Mouse (Mus musculus) G1E (cell line): ENCODE data around the gene Pld1. TPM values are rescaled to one million over a fixed set of nuclear protein-coding genes. Genes with fewer than 3 reads are reported as not detected.

Experiments used
- ATAC-seq: 2 replicates; pipeline ENCODE4 v1.8.0; 2016; ENCODE audit warnings: mild to moderate bottlenecking; ENCODE audit not compliant: insufficient number of reproducible peaks, poor library complexity, low FRiP score, severe bottlenecking; ENCODE audit errors: extremely low read depth
- DNase-seq: peaks from one replicate; pipeline ENCODE4 v3.0.0; 2012; ENCODE audit warnings: low spot score
- H3K27me3 ChIP-seq: 2 replicates; pipeline ENCODE4 v1.6.1; 2012; ENCODE audit warnings: mild to moderate bottlenecking, low read length, inconsistent platforms; ENCODE audit not compliant: insufficient read depth
- H3K36me3 ChIP-seq: replicated peaks from 2 replicates; pipeline ENCODE3; 2012; ENCODE audit warnings: mild to moderate bottlenecking, inconsistent platforms
- H3K4me1 ChIP-seq: 2 replicates; pipeline ENCODE4 v1.6.1; 2012; ENCODE audit warnings: low read depth, low read length, inconsistent platforms, mixed read lengths; ENCODE audit not compliant: insufficient read depth
- H3K4me3 ChIP-seq: 2 replicates; pipeline ENCODE4 v1.5.1; 2012; ENCODE audit warnings: low read depth, mild to moderate bottlenecking, inconsistent platforms, low read length, moderate library complexity, mixed read lengths
- H3K9me3 ChIP-seq: replicated peaks from 2 replicates; pipeline ENCODE4 v1.6.1; 2012; ENCODE audit warnings: inconsistent platforms
- CTCF ChIP-seq: IDR thresholded peaks from 2 replicates; pipeline ENCODE4 v1.5.1; 2012; ENCODE audit warnings: low read depth, low read length, inconsistent platforms, mixed read lengths
- GATA1 ChIP-seq: IDR thresholded peaks from 2 replicates; pipeline ENCODE4 v1.6.1; 2012; ENCODE audit warnings: borderline replicate concordance, low read length, inconsistent platforms, mixed read lengths
- GATA2 ChIP-seq: IDR thresholded peaks from 2 replicates; pipeline ENCODE4 v1.6.1; 2012; ENCODE audit warnings: low read depth, low read length, inconsistent platforms, borderline replicate concordance
- POLR2AphosphoS5 ChIP-seq: IDR thresholded peaks from 2 replicates; pipeline ENCODE4 v1.6.1; 2012; ENCODE audit warnings: low read depth, low read length, inconsistent platforms; ENCODE audit not compliant: insufficient replicate concordance
- TAL1 ChIP-seq: conservative IDR thresholded peaks from 2 replicates; pipeline ENCODE4 v1.6.1; 2012; ENCODE audit warnings: low read depth, low read length, inconsistent platforms, mixed read lengths
- polyA plus RNA-seq: library from polyadenylated mRNA; stranded (reverse); fragments of >175 nt; gene quantifications from 2 replicates; pipeline ENCODE4 v1.2.3, GENCODE M21; 2012
- total RNA-seq, 2 experiments: library from RNA; stranded (forward) in 1 of 2; stranded (reverse) in 1 of 2; fragments of 200-1000 nt in 1 of 2; fragments of >200 nt in 1 of 2; fragmentation: Nextera tagmentation in 1 of 2; gene quantifications; 2 replicates each; pipeline ENCODE4 v1.2.3; 2014 to 2017

Gene Pld1
- total RNA-seq (2014; fragmentation: Nextera tagmentation): 0.38 TPM in 1 of 2 replicates, not detected in the other
- total RNA-seq (2017): 0.41 and 0.82 TPM in 2 replicates
- not detected in 2 replicates for polyA plus RNA-seq

DNA sequence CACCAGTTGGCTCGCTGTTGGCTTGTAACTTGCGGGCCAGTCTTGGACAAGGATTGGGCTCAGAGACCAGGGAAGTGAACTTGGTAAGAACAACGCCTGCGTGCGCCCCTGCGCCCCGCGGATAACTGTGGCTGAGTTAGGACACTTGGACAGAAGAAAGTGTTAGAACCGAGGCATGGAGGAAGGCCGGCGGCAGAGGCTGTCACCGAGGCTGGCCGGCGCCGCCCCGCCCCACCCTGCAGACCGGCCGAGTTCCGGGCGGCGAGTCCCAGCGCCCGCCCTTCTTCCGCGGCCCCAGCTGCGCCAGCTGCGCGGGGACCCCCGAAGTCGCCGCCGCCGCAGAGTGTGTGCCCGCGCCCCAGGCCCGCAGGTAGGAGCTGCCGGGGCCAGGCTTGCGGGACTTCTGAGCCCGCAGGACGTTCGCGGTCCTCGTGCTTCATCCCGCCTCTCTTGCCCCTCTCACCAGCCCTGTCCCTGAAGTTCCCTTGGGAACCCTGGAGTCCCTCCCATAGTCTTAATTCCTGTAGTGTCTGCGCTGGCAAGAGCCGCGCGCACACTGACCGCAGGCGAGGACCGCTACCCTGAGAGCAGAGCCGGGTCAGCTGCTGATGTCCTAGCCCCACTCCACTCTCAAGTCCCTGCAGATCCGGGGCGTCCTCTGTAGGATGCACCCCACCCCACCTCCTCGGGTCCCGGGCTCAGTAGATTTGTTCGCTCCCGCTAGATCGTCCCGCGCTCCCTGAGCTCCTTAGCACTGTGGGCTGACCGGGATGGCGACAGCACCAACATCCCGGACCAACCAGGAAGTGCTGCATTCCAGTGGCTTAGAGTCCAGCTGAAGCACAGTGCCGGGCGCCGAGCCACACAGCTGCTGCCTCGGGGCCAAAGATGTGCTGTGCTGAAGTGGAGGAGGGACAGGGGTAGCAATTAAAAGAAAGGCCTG lies at the start of gene Pld1:
Pld1 (plus strand) TSS at position 315 of the 943 bp plus-strand sequence.
- no peak for DNase-seq
- H3K4me3 ChIP-seq: no peak within 1 kb of the TSS
- H3K9me3 ChIP-seq: no peaks in the 10 kb centered on the region
- ATAC-seq: no peak
- no peak for TF ChIP-seq CTCF
- TF ChIP-seq GATA1: no peak
- TF ChIP-seq TAL1: no peak
- TF ChIP-seq GATA2: no peak
- TF ChIP-seq POLR2AphosphoS5: no peak
- H3K4me1 ChIP-seq: no peaks in the 10 kb centered on the region
- peaks cover 3% of the 10 kb centered on the region; the same call in 1 of the 2 replicates for H3K27me3 ChIP-seq
- no peaks in the 10 kb centered on the region for H3K36me3 ChIP-seq

GRCm38 (mm10) chr3:27896318-27896892 lies 42.1 kb upstream of the Pld1 start, which contains the start of gene Tmem212:
Gene Tmem212, minus strand, starts transcription at chr3:27896368.
- no peaks in the 10 kb centered on the region; the same call in 1 of the 2 replicates for H3K27me3 ChIP-seq
- no peaks in the 10 kb centered on the region for H3K36me3 ChIP-seq
- ATAC-seq (no peak), DNase-seq (no peak)
- no peak for TF ChIP-seq TAL1
- no peak for TF ChIP-seq GATA2
- no peak for TF ChIP-seq GATA1
- TF ChIP-seq CTCF: no peak
- no peak for TF ChIP-seq POLR2AphosphoS5
- H3K4me3 ChIP-seq: no peak within 1 kb of the TSS
- no peaks in the 10 kb centered on the region for H3K4me1 ChIP-seq
- no peaks in the 10 kb centered on the region for H3K9me3 ChIP-seq

GRCm38 (mm10) chr3:27898178-27898577 lies 40.3 kb upstream of the Pld1 start:
- Histone ChIP-seq H3K4me3 (no peak overlapping the region), H3K27me3 (no peaks in the 10 kb centered on the region; the same call in 1 of the 2 replicates), H3K9me3 (no peaks in the 10 kb centered on the region), H3K36me3 (no peaks in the 10 kb centered on the region), H3K4me1 (no peaks in the 10 kb centered on the region)
- no peak for TF ChIP-seq POLR2AphosphoS5
- ATAC-seq (no peak), DNase-seq (no peak)

GRCm38 (mm10) chr3:27899012-27899726 lies 39.3 kb upstream of the Pld1 start:
- DNase-seq: no peak
- H3K27me3 ChIP-seq: no peaks in the 10 kb centered on the region; the same call in 1 of the 2 replicates

GRCm38 (mm10) chr3:27901846-27902245 lies 36.6 kb upstream of the Pld1 start:
- no peak for ATAC-seq
- H3K9me3 ChIP-seq: no peaks in the 10 kb centered on the region
- no peaks in the 10 kb centered on the region; the same call in 1 of the 2 replicates for H3K27me3 ChIP-seq
- TF ChIP-seq POLR2AphosphoS5 (no peak), CTCF (no peak), GATA2 (no peak), TAL1 (no peak), GATA1 (no peak)
- no peak for DNase-seq
- H3K4me1 ChIP-seq: no peaks in the 10 kb centered on the region
- H3K36me3 ChIP-seq: no peaks in the 10 kb centered on the region
- H3K4me3 ChIP-seq: no peak overlapping the region

More at GRCm38 (mm10) chr3:27899012-27899726, 39.3 kb upstream of the Pld1 start:
- no peaks in the 10 kb centered on the region for H3K4me1 ChIP-seq
- H3K9me3 ChIP-seq: no peaks in the 10 kb centered on the region
- H3K36me3 ChIP-seq: no peaks in the 10 kb centered on the region
- ATAC-seq: no peak
- H3K4me3 ChIP-seq: no peak overlapping the region
- TF ChIP-seq GATA1 (no peak), POLR2AphosphoS5 (no peak), CTCF (no peak), GATA2 (no peak), TAL1 (no peak)
